Mouse (Mus musculus): ENCODE data around the gene Samhd1. TPM values are rescaled to one million over a fixed set of nuclear protein-coding genes. Genes with fewer than 3 reads are reported as not detected.

Gene Samhd1
- polyA plus RNA-seq, 1 experiment from 2014 or later = 32.4 TPM

- H3K4me1 ChIP-seq (replicated peaks; ENCODE audit: control insufficient read depth, insufficient read depth, low read length) = 0 out of 2 replicates have a peak, but pooled peaks cover 5% of the 10 kb centered on the region
- H3K27me3 ChIP-seq (ENCODE audit: control insufficient read depth, insufficient read depth, low read depth, low read length) = no peaks in the 10 kb centered on the region
- no peak overlapping the region for H3K4me2 ChIP-seq (ENCODE audit: low read depth, low read length)
- no peaks in the 10 kb centered on the region for H3K36me3 ChIP-seq (ENCODE audit: control insufficient read depth, insufficient read depth, low read length)
- no peak for ATAC-seq (ENCODE audit: low read depth)
- no peak overlapping the region for H3K4me3 ChIP-seq (ENCODE audit: low read length)
- WGBS = 84% methylated on average over 5 of the region's 5 CpGs
- no peak overlapping the region for H3K9ac ChIP-seq (ENCODE audit: low read length)
- H3K27ac ChIP-seq (ENCODE audit: low read length) = no peak overlapping the region
- no peaks in the 10 kb centered on the region for H3K9me3 ChIP-seq (ENCODE audit: control insufficient read depth, low read length)
Measured at GRCm38 (mm10) chr2:157139251-157139802, 4.3 kb upstream of the Samhd1 start.

GRCm38 (mm10) chr2:157138808-157139207 is 3.7 kb upstream of the Samhd1 start:
- Histone ChIP-seq H3K27ac (ENCODE audit: low read length) (no peak overlapping the region), H3K9ac (ENCODE audit: low read length) (no peak overlapping the region), H3K27me3 (ENCODE audit: control insufficient read depth, insufficient read depth, low read depth, low read length) (no peaks in the 10 kb centered on the region), H3K4me3 (ENCODE audit: low read length) (no peak overlapping the region), H3K4me1 (replicated peaks; ENCODE audit: control insufficient read depth, insufficient read depth, low read length) (0 out of 2 replicates have a peak, but pooled peaks cover 5% of the 10 kb centered on the region), H3K36me3 (ENCODE audit: control insufficient read depth, insufficient read depth, low read length) (no peaks in the 10 kb centered on the region), H3K4me2 (ENCODE audit: low read depth, low read length) (no peak overlapping the region), H3K9me3 (ENCODE audit: control insufficient read depth, low read length) (no peaks in the 10 kb centered on the region)
- 79% methylated on average over 5 of the region's 5 CpGs for WGBS
- no peak for ATAC-seq (ENCODE audit: low read depth)

- no peak overlapping the region for H3K4me3 ChIP-seq (ENCODE audit: low read length)
- H3K4me1 ChIP-seq (replicated peaks; ENCODE audit: control insufficient read depth, insufficient read depth, low read length) = peaks cover 11% of the 10 kb centered on the region
- H3K27ac ChIP-seq (ENCODE audit: low read length) = no peak overlapping the region
- H3K4me2 ChIP-seq (ENCODE audit: low read depth, low read length) = no peak overlapping the region
- no peaks in the 10 kb centered on the region for H3K9me3 ChIP-seq (ENCODE audit: control insufficient read depth, low read length)
- no peak for ATAC-seq (ENCODE audit: low read depth)
- H3K36me3 ChIP-seq (ENCODE audit: control insufficient read depth, insufficient read depth, low read length) = no peaks in the 10 kb centered on the region
- no peaks in the 10 kb centered on the region for H3K27me3 ChIP-seq (ENCODE audit: control insufficient read depth, insufficient read depth, low read depth, low read length)
- no peak overlapping the region for H3K9ac ChIP-seq (ENCODE audit: low read length)
- WGBS = 84% methylated on average over 9 of the region's 9 CpGs
Measured at GRCm38 (mm10) chr2:157137959-157138731, 3.1 kb upstream of the Samhd1 start.

GRCm38 (mm10) chr2:157136646-157137045 is 1.6 kb upstream of the Samhd1 start:
- H3K27ac ChIP-seq (ENCODE audit: low read length) = peak overlapping the region; percentile 25
- 40% methylated on average over 2 of the region's 2 CpGs for WGBS
- H3K4me1 ChIP-seq (replicated peaks; ENCODE audit: control insufficient read depth, insufficient read depth, low read length) = peaks cover 12% of the 10 kb centered on the region
- H3K9me3 ChIP-seq (ENCODE audit: control insufficient read depth, low read length) = no peaks in the 10 kb centered on the region
- 0 out of 2 replicates have a peak, but pooled peaks have one; percentile 23 for ATAC-seq (ENCODE audit: low read depth)
- H3K36me3 ChIP-seq (ENCODE audit: control insufficient read depth, insufficient read depth, low read length) = no peaks in the 10 kb centered on the region
- no peak overlapping the region for H3K4me3 ChIP-seq (ENCODE audit: low read length)
- H3K9ac ChIP-seq (ENCODE audit: low read length) = no peak overlapping the region
- H3K27me3 ChIP-seq (ENCODE audit: control insufficient read depth, insufficient read depth, low read depth, low read length) = no peaks in the 10 kb centered on the region
- H3K4me2 ChIP-seq (ENCODE audit: low read depth, low read length) = no peak overlapping the region

GRCm38 (mm10) chr2:157136176-157136575 is 1.1 kb upstream of the Samhd1 start:
- no peak overlapping the region for H3K4me3 ChIP-seq (ENCODE audit: low read length)
- WGBS = 83% methylated on average over 4 of the region's 4 CpGs
- H3K4me2 ChIP-seq (ENCODE audit: low read depth, low read length) = no peak overlapping the region
- H3K9ac ChIP-seq (ENCODE audit: low read length) = no peak overlapping the region
- H3K36me3 ChIP-seq (ENCODE audit: control insufficient read depth, insufficient read depth, low read length) = no peaks in the 10 kb centered on the region
- ATAC-seq (ENCODE audit: low read depth) = no peak
- H3K4me1 ChIP-seq (replicated peaks; ENCODE audit: control insufficient read depth, insufficient read depth, low read length) = peaks cover 12% of the 10 kb centered on the region
- no peaks in the 10 kb centered on the region for H3K9me3 ChIP-seq (ENCODE audit: control insufficient read depth, low read length)
- H3K27me3 ChIP-seq (ENCODE audit: control insufficient read depth, insufficient read depth, low read depth, low read length) = no peaks in the 10 kb centered on the region
- 0 out of 2 replicates have a peak overlapping the region, but pooled peaks have one; percentile 36 for H3K27ac ChIP-seq (ENCODE audit: low read length)

- Histone ChIP-seq H3K36me3 (ENCODE audit: control insufficient read depth, insufficient read depth, low read length) (no peaks in the 10 kb centered on the region), H3K4me3 (ENCODE audit: low read length) (peak overlapping the region; percentile 87), H3K27ac (ENCODE audit: low read length) (peak overlapping the region; percentile 91), H3K4me1 (replicated peaks; ENCODE audit: control insufficient read depth, insufficient read depth, low read length) (peaks cover 16% of the 10 kb centered on the region), H3K27me3 (ENCODE audit: control insufficient read depth, insufficient read depth, low read depth, low read length) (no peaks in the 10 kb centered on the region), H3K9ac (ENCODE audit: low read length) (peak overlapping the region; percentile 60), H3K4me2 (ENCODE audit: low read depth, low read length) (peak overlapping the region; percentile 82), H3K9me3 (ENCODE audit: control insufficient read depth, low read length) (no peaks in the 10 kb centered on the region)
- ATAC-seq (ENCODE audit: low read depth) = no peak; the same call in 1 of the 2 replicates
- 77% methylated on average over 10 of the region's 10 CpGs for WGBS
Measured at GRCm38 (mm10) chr2:157135529-157136120, 560 bp upstream of the Samhd1 start.

GRCm38 (mm10) chr2:157134479-157134931 is 560 bp downstream of the Samhd1 start:
- H3K4me2 ChIP-seq (ENCODE audit: low read depth, low read length) = peak overlapping the region; percentile 82
- H3K4me3 ChIP-seq (ENCODE audit: low read length) = peak overlapping the region; percentile 87
- under 1% methylated on average over 25 of the region's 25 CpGs for WGBS
- H3K27ac ChIP-seq (ENCODE audit: low read length) = peak overlapping the region; percentile 90
- peaks cover 16% of the 10 kb centered on the region for H3K4me1 ChIP-seq (replicated peaks; ENCODE audit: control insufficient read depth, insufficient read depth, low read length)
- ATAC-seq (ENCODE audit: low read depth) = peak; percentile 49
- H3K36me3 ChIP-seq (ENCODE audit: control insufficient read depth, insufficient read depth, low read length) = no peaks in the 10 kb centered on the region
- peak overlapping the region; percentile 84 for H3K9ac ChIP-seq (ENCODE audit: low read length)
- H3K9me3 ChIP-seq (ENCODE audit: control insufficient read depth, low read length) = no peaks in the 10 kb centered on the region
- no peaks in the 10 kb centered on the region for H3K27me3 ChIP-seq (ENCODE audit: control insufficient read depth, insufficient read depth, low read depth, low read length)

GRCm38 (mm10) chr2:157133769-157134478 is 1.1 kb downstream of the Samhd1 start:
- ATAC-seq (ENCODE audit: low read depth) = peak; percentile 1; the same call in 1 of the 2 replicates
- Histone ChIP-seq H3K9ac (ENCODE audit: low read length) (peak overlapping the region; percentile 84), H3K27me3 (ENCODE audit: control insufficient read depth, insufficient read depth, low read depth, low read length) (no peaks in the 10 kb centered on the region), H3K9me3 (ENCODE audit: control insufficient read depth, low read length) (no peaks in the 10 kb centered on the region), H3K4me1 (replicated peaks; ENCODE audit: control insufficient read depth, insufficient read depth, low read length) (peaks cover 16% of the 10 kb centered on the region), H3K36me3 (ENCODE audit: control insufficient read depth, insufficient read depth, low read length) (no peaks in the 10 kb centered on the region), H3K4me2 (ENCODE audit: low read depth, low read length) (peak overlapping the region; percentile 82), H3K4me3 (ENCODE audit: low read length) (peak overlapping the region; percentile 87), H3K27ac (ENCODE audit: low read length) (peak overlapping the region; percentile 90)
- 11% methylated on average over 11 of the region's 11 CpGs for WGBS

Measured in lung, embryonic 16.5 days (tissue).